Mouse (Mus musculus): ENCODE data around the gene Slc37a2. TPM values are rescaled to one million over a fixed set of nuclear protein-coding genes. Genes with fewer than 3 reads are reported as not detected.
A peak's percentile ranks its signal among the peaks of the same experiment; 100 is the strongest.
"Not testable (repeated sequence)": the region's sequence is repeated elsewhere in the genome, so short reads cannot be mapped to it uniquely, and the experiment has no call there.

Slc37a2 gene
- polyA plus RNA-seq (2012; rRNA removed) = 15.6 and 17.9 TPM in 2 replicates

GRCm38 (mm10) chr9:37255149-37255888, at the start of gene Slc37a2:
Gene Slc37a2, minus strand, starts transcription at chr9:37255738.
- peak; percentile 70 to 88 for DNase-seq (ENCODE audit: low read depth in 1 of 2, low spot score in 2 of 2)
- Histone ChIP-seq H3K27me3 (ENCODE audit: control insufficient read depth, insufficient read depth, low read length) (no peaks in the 10 kb centered on the region), H3K36me3 (ENCODE audit: control insufficient read depth, insufficient read depth, low read length) (no peaks in the 10 kb centered on the region), H3K4me1 (ENCODE audit: control insufficient read depth, insufficient read depth, insufficient read length) (peaks cover 5% of the 10 kb centered on the region; the same call in 1 of the 2 replicates), H3K27ac (ENCODE audit: insufficient read depth, low read length) (peak within 1 kb of the TSS; percentile 97), H3K4me3 (ENCODE audit: extremely low read depth, insufficient read depth, insufficient read length) (peak within 1 kb of the TSS; percentile 78)
- TF ChIP-seq POLR2A (IDR thresholded peaks at IDR 0.05; ENCODE audit: low read depth, low read length) = peak; percentile 31; the same call in 1 of the 2 replicates
- no peak for TF ChIP-seq CTCF (IDR thresholded peaks at IDR 0.05; ENCODE audit: extremely low read depth, insufficient read depth, insufficient read length, insufficient replicate concordance)
- under 1% methylated on average over 38 of the region's 38 CpGs for WGBS

GRCm38 (mm10) chr9:37301720-37302119, 46.2 kb upstream of the Slc37a2 start:
- DNase-seq (ENCODE audit: low read depth in 1 of 2, low spot score in 2 of 2) = no peak
- Histone ChIP-seq H3K4me3 (ENCODE audit: extremely low read depth, insufficient read depth, insufficient read length) (no peak overlapping the region), H3K27me3 (ENCODE audit: control insufficient read depth, insufficient read depth, low read length) (no peaks in the 10 kb centered on the region), H3K27ac (ENCODE audit: insufficient read depth, low read length) (no peak overlapping the region), H3K4me1 (ENCODE audit: control insufficient read depth, insufficient read depth, insufficient read length) (no peaks in the 10 kb centered on the region), H3K36me3 (ENCODE audit: control insufficient read depth, insufficient read depth, low read length) (peaks cover 2% of the 10 kb centered on the region)
- WGBS = 24% methylated on average over 1 of the region's 1 CpGs
- TF ChIP-seq CTCF (IDR thresholded peaks at IDR 0.05; ENCODE audit: extremely low read depth, insufficient read depth, insufficient read length, insufficient replicate concordance) (no peak), POLR2A (IDR thresholded peaks at IDR 0.05; ENCODE audit: low read depth, low read length) (no peak)

- H3K27me3 ChIP-seq (ENCODE audit: control insufficient read depth, insufficient read depth, low read length); H3K4me1 ChIP-seq (ENCODE audit: control insufficient read depth, insufficient read depth, insufficient read length); H3K4me3 ChIP-seq (ENCODE audit: extremely low read depth, insufficient read depth, insufficient read length); H3K27ac ChIP-seq (ENCODE audit: insufficient read depth, low read length); DNase-seq (ENCODE audit: low read depth in 1 of 2, low spot score in 2 of 2); H3K36me3 ChIP-seq (ENCODE audit: control insufficient read depth, insufficient read depth, low read length): not testable (repeated sequence)
- WGBS = 86% methylated on average over 1 of the region's 1 CpGs
These were observed 45.0 kb upstream of the Slc37a2 start for GRCm38 (mm10) chr9:37300501-37300900.

- Histone ChIP-seq H3K27me3 (ENCODE audit: control insufficient read depth, insufficient read depth, low read length) (no peaks in the 10 kb centered on the region), H3K27ac (ENCODE audit: insufficient read depth, low read length) (no peak overlapping the region), H3K4me1 (ENCODE audit: control insufficient read depth, insufficient read depth, insufficient read length) (no peaks in the 10 kb centered on the region), H3K36me3 (ENCODE audit: control insufficient read depth, insufficient read depth, low read length) (no peaks in the 10 kb centered on the region), H3K4me3 (ENCODE audit: extremely low read depth, insufficient read depth, insufficient read length) (no peak overlapping the region)
- no peak for DNase-seq (ENCODE audit: low read depth in 1 of 2, low spot score in 2 of 2)
- TF ChIP-seq CTCF (IDR thresholded peaks at IDR 0.05; ENCODE audit: extremely low read depth, insufficient read depth, insufficient read length, insufficient replicate concordance) (no peak), POLR2A (IDR thresholded peaks at IDR 0.05; ENCODE audit: low read depth, low read length) (no peak)
These were observed 40.0 kb upstream of the Slc37a2 start for GRCm38 (mm10) chr9:37295586-37295985.

- Histone ChIP-seq H3K27ac (ENCODE audit: insufficient read depth, low read length) (no peak overlapping the region), H3K27me3 (ENCODE audit: control insufficient read depth, insufficient read depth, low read length) (no peaks in the 10 kb centered on the region), H3K4me3 (ENCODE audit: extremely low read depth, insufficient read depth, insufficient read length) (no peak overlapping the region), H3K36me3 (ENCODE audit: control insufficient read depth, insufficient read depth, low read length) (no peaks in the 10 kb centered on the region), H3K4me1 (ENCODE audit: control insufficient read depth, insufficient read depth, insufficient read length) (no peaks in the 10 kb centered on the region)
- TF ChIP-seq CTCF (IDR thresholded peaks at IDR 0.05; ENCODE audit: extremely low read depth, insufficient read depth, insufficient read length, insufficient replicate concordance) (no peak), POLR2A (IDR thresholded peaks at IDR 0.05; ENCODE audit: low read depth, low read length) (no peak)
- DNase-seq (ENCODE audit: low read depth in 1 of 2, low spot score in 2 of 2) = no peak
- 95% methylated on average over 2 of the region's 2 CpGs for WGBS
These were observed 11.1 kb upstream of the Slc37a2 start for GRCm38 (mm10) chr9:37266622-37267021.

GRCm38 (mm10) chr9:37255889-37256225, 319 bp upstream of the Slc37a2 start:
- H3K4me1 ChIP-seq (ENCODE audit: control insufficient read depth, insufficient read depth, insufficient read length) = peaks cover 5% of the 10 kb centered on the region; the same call in 1 of the 2 replicates
- TF ChIP-seq POLR2A (IDR thresholded peaks at IDR 0.05; ENCODE audit: low read depth, low read length) (no peak), CTCF (IDR thresholded peaks at IDR 0.05; ENCODE audit: extremely low read depth, insufficient read depth, insufficient read length, insufficient replicate concordance) (peak; percentile 48; the same call in 1 of the 2 replicates)
- peak overlapping the region; percentile 97 for H3K27ac ChIP-seq (ENCODE audit: insufficient read depth, low read length)
- WGBS = 13% methylated on average over 7 of the region's 7 CpGs
- peak overlapping the region; percentile 78 for H3K4me3 ChIP-seq (ENCODE audit: extremely low read depth, insufficient read depth, insufficient read length)
- no peaks in the 10 kb centered on the region for H3K36me3 ChIP-seq (ENCODE audit: control insufficient read depth, insufficient read depth, low read length)
- no peaks in the 10 kb centered on the region for H3K27me3 ChIP-seq (ENCODE audit: control insufficient read depth, insufficient read depth, low read length)
- DNase-seq (ENCODE audit: low read depth in 1 of 2, low spot score in 2 of 2) = peak in 1 of 2 experiments; percentile 62

GRCm38 (mm10) chr9:37254531-37255110, 917 bp downstream of the Slc37a2 start:
- no peaks in the 10 kb centered on the region for H3K27me3 ChIP-seq (ENCODE audit: control insufficient read depth, insufficient read depth, low read length)
- TF ChIP-seq CTCF (IDR thresholded peaks at IDR 0.05; ENCODE audit: extremely low read depth, insufficient read depth, insufficient read length, insufficient replicate concordance) (no peak), POLR2A (IDR thresholded peaks at IDR 0.05; ENCODE audit: low read depth, low read length) (no peak)
- DNase-seq (ENCODE audit: low read depth in 1 of 2, low spot score in 2 of 2) = no peak
- H3K27ac ChIP-seq (ENCODE audit: insufficient read depth, low read length) = peak overlapping the region; percentile 97
- 44% methylated on average over 6 of the region's 6 CpGs for WGBS
- peak overlapping the region; percentile 78 for H3K4me3 ChIP-seq (ENCODE audit: extremely low read depth, insufficient read depth, insufficient read length)
- H3K4me1 ChIP-seq (ENCODE audit: control insufficient read depth, insufficient read depth, insufficient read length) = peaks cover 5% of the 10 kb centered on the region; the same call in 1 of the 2 replicates
- H3K36me3 ChIP-seq (ENCODE audit: control insufficient read depth, insufficient read depth, low read length) = no peaks in the 10 kb centered on the region
